Mouse (Mus musculus): ENCODE measurements at regions not wholly inside any gene's neighbourhood (a gene's known extent, or its start where the extent isn't known, plus 50 kb on each side); places are given as distances from the start of the nearest gene placed in this dataset.

- no peaks in the 10 kb centered on the region for H3K4me1 ChIP-seq (ENCODE audit: control insufficient read depth, insufficient read depth, low read length)
- H3K27ac ChIP-seq (ENCODE audit: low read length) = no peak overlapping the region
- no peak overlapping the region for H3K4me2 ChIP-seq (ENCODE audit: low read depth, low read length)
- H3K9ac ChIP-seq (ENCODE audit: low read depth, low read length) = no peak overlapping the region
- ATAC-seq = no peak
- no peak overlapping the region for H3K4me3 ChIP-seq (ENCODE audit: low read length)
- WGBS = 79% methylated on average over 3 of the region's 3 CpGs
- no peaks in the 10 kb centered on the region for H3K27me3 ChIP-seq (replicated peaks; ENCODE audit: control insufficient read depth, insufficient read depth, low read length)
- H3K9me3 ChIP-seq (ENCODE audit: control insufficient read depth, low read length) = no peaks in the 10 kb centered on the region
- no peaks in the 10 kb centered on the region for H3K36me3 ChIP-seq (ENCODE audit: control insufficient read depth, insufficient read depth, low read length)
Measured at GRCm38 (mm10) chr2:171812701-171813100, 230.6 kb downstream of the Cbln4 start.

GRCm38 (mm10) chr2:171805376-171805775 lies 237.9 kb downstream of the Cbln4 start:
- Histone ChIP-seq H3K4me3 (ENCODE audit: low read length) (no peak overlapping the region), H3K9me3 (ENCODE audit: control insufficient read depth, low read length) (no peaks in the 10 kb centered on the region), H3K36me3 (ENCODE audit: control insufficient read depth, insufficient read depth, low read length) (no peaks in the 10 kb centered on the region), H3K27ac (ENCODE audit: low read length) (no peak overlapping the region), H3K4me2 (ENCODE audit: low read depth, low read length) (no peak overlapping the region), H3K9ac (ENCODE audit: low read depth, low read length) (no peak overlapping the region), H3K27me3 (replicated peaks; ENCODE audit: control insufficient read depth, insufficient read depth, low read length) (no peaks in the 10 kb centered on the region), H3K4me1 (ENCODE audit: control insufficient read depth, insufficient read depth, low read length) (no peaks in the 10 kb centered on the region)
- WGBS = 59% methylated on average over 5 of the region's 5 CpGs
- no peak for ATAC-seq

DNA sequence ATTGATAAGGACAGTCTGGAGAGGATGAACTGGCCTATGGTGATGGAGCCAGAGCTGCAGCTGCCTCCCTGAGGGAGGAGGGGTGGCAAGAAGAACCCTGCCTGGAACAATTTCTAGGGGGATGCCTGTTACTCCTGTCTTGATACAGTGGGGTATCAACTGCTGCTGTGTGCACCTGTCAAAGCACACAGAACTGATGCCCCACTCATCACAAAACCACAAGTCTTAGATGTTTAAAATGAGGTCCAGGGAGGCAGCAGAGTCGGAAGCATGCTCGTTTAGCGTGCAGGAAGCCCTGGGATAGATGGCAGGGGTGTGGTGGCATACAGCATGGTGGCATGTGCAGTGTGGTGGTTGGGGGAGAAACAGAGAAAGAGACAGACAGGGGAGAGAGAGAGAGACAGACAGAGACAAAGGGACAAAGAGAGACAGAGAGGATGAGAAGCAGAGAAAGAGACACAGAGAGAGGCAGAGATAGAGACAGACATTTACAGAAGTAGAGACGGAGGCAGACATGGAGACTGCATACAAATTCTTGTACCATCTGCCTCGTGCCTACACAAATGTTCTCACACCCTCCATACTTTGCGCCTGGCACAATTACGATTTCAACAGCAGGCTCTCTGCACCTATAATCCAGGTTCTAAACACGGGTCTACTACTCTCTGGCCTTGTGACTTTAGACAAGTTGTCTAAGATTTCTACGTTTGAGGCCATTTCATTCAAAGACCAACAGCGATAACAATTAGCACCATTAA lies 242.6 kb downstream of the Cbln4 start:
- H3K9ac ChIP-seq (ENCODE audit: low read depth, low read length) = no peak overlapping the region

DNA sequence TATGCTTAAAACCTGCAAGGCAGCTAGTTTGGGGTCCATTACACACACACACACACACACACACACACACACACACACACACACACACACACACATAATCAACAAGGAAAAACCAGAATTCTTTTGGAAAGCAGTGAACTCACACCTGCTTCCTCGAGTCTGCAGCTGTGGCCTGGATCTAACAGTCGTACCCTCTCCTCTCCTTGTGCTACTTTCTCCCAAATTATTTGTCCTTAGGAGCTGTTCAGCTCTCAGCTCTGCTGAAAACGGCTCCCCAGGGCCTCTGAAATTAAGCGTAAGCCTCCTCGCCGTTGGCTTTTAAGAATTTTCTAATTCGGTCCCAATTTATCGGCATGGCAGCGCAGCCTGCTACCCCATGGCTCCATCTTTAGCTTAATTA lies 243.9 kb downstream of the Cbln4 start:
- Histone ChIP-seq H3K4me2 (ENCODE audit: low read depth, low read length) (no peak overlapping the region), H3K27me3 (replicated peaks; ENCODE audit: control insufficient read depth, insufficient read depth, low read length) (no peaks in the 10 kb centered on the region), H3K4me3 (ENCODE audit: low read length) (no peak overlapping the region), H3K36me3 (ENCODE audit: control insufficient read depth, insufficient read depth, low read length) (no peaks in the 10 kb centered on the region), H3K27ac (ENCODE audit: low read length) (no peak overlapping the region), H3K9me3 (ENCODE audit: control insufficient read depth, low read length) (no peaks in the 10 kb centered on the region), H3K9ac (ENCODE audit: low read depth, low read length) (no peak overlapping the region), H3K4me1 (ENCODE audit: control insufficient read depth, insufficient read depth, low read length) (no peaks in the 10 kb centered on the region)
- 61% methylated on average over 9 of the region's 9 CpGs for WGBS
- ATAC-seq = no peak

More for the DNA sequence above, 242.6 kb downstream of the Cbln4 start:
- no peaks in the 10 kb centered on the region for H3K9me3 ChIP-seq (ENCODE audit: control insufficient read depth, low read length)
- H3K27ac ChIP-seq (ENCODE audit: low read length) = no peak overlapping the region
- H3K4me3 ChIP-seq (ENCODE audit: low read length) = no peak overlapping the region
- no peaks in the 10 kb centered on the region for H3K27me3 ChIP-seq (replicated peaks; ENCODE audit: control insufficient read depth, insufficient read depth, low read length)
- no peaks in the 10 kb centered on the region for H3K4me1 ChIP-seq (ENCODE audit: control insufficient read depth, insufficient read depth, low read length)
- no peaks in the 10 kb centered on the region for H3K36me3 ChIP-seq (ENCODE audit: control insufficient read depth, insufficient read depth, low read length)
- WGBS = 79% methylated on average over 10 of the region's 10 CpGs
- H3K4me2 ChIP-seq (ENCODE audit: low read depth, low read length) = no peak overlapping the region
- ATAC-seq = no peak

DNA sequence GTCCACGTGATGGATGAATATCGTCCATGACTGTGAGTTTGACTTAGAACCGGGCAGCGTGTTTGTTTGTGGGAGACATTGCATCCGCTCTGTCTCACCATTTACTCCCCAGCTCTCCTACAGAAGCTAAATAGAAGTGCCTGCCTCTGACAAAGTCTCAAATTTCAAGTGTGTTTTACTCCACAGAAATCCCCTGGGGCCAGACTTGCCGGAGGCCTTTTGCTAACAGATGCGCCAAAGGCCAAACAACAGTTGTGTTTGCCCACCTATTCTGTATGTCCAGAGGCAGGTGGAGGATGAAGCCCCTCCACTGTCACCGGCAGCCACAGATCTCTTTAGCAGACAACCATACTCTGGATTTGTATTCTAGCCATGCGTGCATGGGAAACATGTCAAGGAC lies 252.6 kb downstream of the Cbln4 start:
- no peak overlapping the region for H3K27ac ChIP-seq (ENCODE audit: low read length)
- no peaks in the 10 kb centered on the region for H3K9me3 ChIP-seq (ENCODE audit: control insufficient read depth, low read length)
- 36% methylated on average over 9 of the region's 9 CpGs for WGBS
- H3K4me2 ChIP-seq (ENCODE audit: low read depth, low read length) = no peak overlapping the region
- H3K4me1 ChIP-seq (ENCODE audit: control insufficient read depth, insufficient read depth, low read length) = no peaks in the 10 kb centered on the region
- no peaks in the 10 kb centered on the region for H3K27me3 ChIP-seq (replicated peaks; ENCODE audit: control insufficient read depth, insufficient read depth, low read length)
- H3K36me3 ChIP-seq (ENCODE audit: control insufficient read depth, insufficient read depth, low read length) = no peaks in the 10 kb centered on the region
- no peak overlapping the region for H3K9ac ChIP-seq (ENCODE audit: low read depth, low read length)
- H3K4me3 ChIP-seq (ENCODE audit: low read length) = no peak overlapping the region
- no peak for ATAC-seq

DNA sequence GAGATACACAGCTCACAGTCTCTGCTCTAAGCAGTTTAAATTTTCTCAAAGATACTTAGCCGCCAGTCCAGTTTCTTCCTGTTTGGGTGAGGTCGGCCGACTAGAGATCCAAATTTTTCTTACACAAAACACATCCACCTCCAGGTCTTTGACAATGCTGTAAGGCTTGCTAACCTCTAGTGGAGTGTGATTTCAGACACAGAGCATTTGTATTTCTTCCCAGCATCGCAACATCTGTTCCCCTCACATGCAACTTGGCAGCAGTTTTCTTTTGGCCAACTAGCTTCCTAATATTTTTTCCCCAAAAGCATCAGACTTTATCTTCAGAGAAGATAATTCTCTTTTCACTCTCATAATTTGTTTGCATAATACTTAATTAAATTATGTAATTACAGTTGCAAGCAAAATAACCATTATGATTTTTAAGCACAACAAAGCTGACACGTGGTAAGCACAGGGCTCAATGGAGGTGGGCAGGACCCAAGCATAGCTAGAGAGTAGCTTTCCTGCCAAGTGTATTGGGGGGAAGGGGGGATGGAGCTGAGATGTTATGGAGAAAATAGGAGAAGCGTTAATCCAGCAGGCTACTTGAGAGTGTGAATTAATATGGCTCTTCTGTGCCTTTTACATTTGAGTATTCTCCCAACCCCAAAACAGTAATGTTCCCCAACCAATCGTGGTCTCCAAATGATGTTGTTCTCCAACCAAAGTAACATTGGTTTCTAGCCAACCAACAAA lies 276.9 kb downstream of the Cbln4 start:
- Histone ChIP-seq H3K36me3 (ENCODE audit: control insufficient read depth, insufficient read depth, low read length) (no peaks in the 10 kb centered on the region), H3K9ac (ENCODE audit: low read depth, low read length) (no peak overlapping the region), H3K4me1 (ENCODE audit: control insufficient read depth, insufficient read depth, low read length) (no peaks in the 10 kb centered on the region), H3K4me3 (ENCODE audit: low read length) (no peak overlapping the region), H3K27ac (ENCODE audit: low read length) (no peak overlapping the region), H3K4me2 (ENCODE audit: low read depth, low read length) (no peak overlapping the region), H3K27me3 (replicated peaks; ENCODE audit: control insufficient read depth, insufficient read depth, low read length) (no peaks in the 10 kb centered on the region), H3K9me3 (ENCODE audit: control insufficient read depth, low read length) (no peaks in the 10 kb centered on the region)
- ATAC-seq = no peak
- WGBS = 66% methylated on average over 7 of the region's 7 CpGs

DNA sequence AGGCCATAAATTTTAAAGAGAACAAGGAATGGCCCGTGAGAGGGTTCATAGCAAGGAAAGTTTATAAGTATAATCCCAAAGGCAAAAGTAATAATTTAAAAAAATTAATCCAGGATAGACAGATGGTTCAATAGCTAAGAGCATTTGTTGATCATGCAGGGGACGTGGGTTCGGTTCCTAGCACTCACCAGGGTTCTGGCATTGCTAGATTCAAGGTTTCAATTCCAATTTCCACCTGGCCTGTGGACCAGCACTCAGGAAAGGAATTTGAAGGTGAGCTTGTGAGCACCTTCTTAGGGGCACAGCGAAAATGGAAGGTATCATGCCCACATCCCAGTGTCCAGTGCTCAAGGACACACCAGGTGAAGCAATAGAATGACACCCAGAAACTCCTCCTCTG lies 278.2 kb downstream of the Cbln4 start:
- no peak for ATAC-seq
- H3K9me3 ChIP-seq (ENCODE audit: control insufficient read depth, low read length) = no peaks in the 10 kb centered on the region
- H3K9ac ChIP-seq (ENCODE audit: low read depth, low read length) = no peak overlapping the region
- H3K4me2 ChIP-seq (ENCODE audit: low read depth, low read length) = no peak overlapping the region
- no peaks in the 10 kb centered on the region for H3K36me3 ChIP-seq (ENCODE audit: control insufficient read depth, insufficient read depth, low read length)
- 81% methylated on average over 4 of the region's 4 CpGs for WGBS
- H3K27me3 ChIP-seq (replicated peaks; ENCODE audit: control insufficient read depth, insufficient read depth, low read length) = no peaks in the 10 kb centered on the region
- no peak overlapping the region for H3K27ac ChIP-seq (ENCODE audit: low read length)
- H3K4me1 ChIP-seq (ENCODE audit: control insufficient read depth, insufficient read depth, low read length) = no peaks in the 10 kb centered on the region
- H3K4me3 ChIP-seq (ENCODE audit: low read length) = no peak overlapping the region

DNA sequence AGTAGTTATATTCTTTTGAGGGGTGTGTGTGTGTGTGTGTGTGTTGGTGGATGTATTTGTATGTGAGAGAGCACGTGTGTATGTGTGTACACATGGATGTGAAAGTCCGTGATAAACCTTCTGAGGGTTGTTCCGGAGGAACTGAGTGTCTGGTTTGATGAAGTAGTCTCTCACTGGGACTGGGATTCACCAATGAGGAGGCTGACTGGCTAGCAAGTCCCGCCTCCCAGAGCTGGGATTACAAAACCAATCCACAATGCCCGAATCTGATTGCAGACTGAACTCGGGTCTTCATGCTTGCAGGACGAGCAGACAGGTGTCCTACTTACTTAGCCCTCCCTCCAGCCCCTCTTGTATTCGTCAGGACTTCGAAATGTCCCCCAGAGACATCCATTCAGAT lies 289.8 kb downstream of the Cbln4 start:
- 75% methylated on average over 9 of the region's 9 CpGs for WGBS
- Histone ChIP-seq H3K9me3 (ENCODE audit: control insufficient read depth, low read length) (no peaks in the 10 kb centered on the region), H3K36me3 (ENCODE audit: control insufficient read depth, insufficient read depth, low read length) (no peaks in the 10 kb centered on the region)

GRCm38 (mm10) chr2:171747162-171747561 lies 296.1 kb downstream of the Cbln4 start:
- H3K9me3 ChIP-seq (ENCODE audit: control insufficient read depth, low read length) = no peaks in the 10 kb centered on the region
- H3K4me1 ChIP-seq (ENCODE audit: control insufficient read depth, insufficient read depth, low read length) = no peaks in the 10 kb centered on the region
- WGBS = 50% methylated on average over 1 of the region's 1 CpGs
- ATAC-seq = no peak
- no peaks in the 10 kb centered on the region for H3K27me3 ChIP-seq (replicated peaks; ENCODE audit: control insufficient read depth, insufficient read depth, low read length)
- no peak overlapping the region for H3K27ac ChIP-seq (ENCODE audit: low read length)
- no peak overlapping the region for H3K4me3 ChIP-seq (ENCODE audit: low read length)
- no peak overlapping the region for H3K4me2 ChIP-seq (ENCODE audit: low read depth, low read length)
- no peak overlapping the region for H3K9ac ChIP-seq (ENCODE audit: low read depth, low read length)
- no peaks in the 10 kb centered on the region for H3K36me3 ChIP-seq (ENCODE audit: control insufficient read depth, insufficient read depth, low read length)

More for the DNA sequence above, 289.8 kb downstream of the Cbln4 start:
- no peak overlapping the region for H3K9ac ChIP-seq (ENCODE audit: low read depth, low read length)
- H3K4me3 ChIP-seq (ENCODE audit: low read length) = no peak overlapping the region
- H3K4me2 ChIP-seq (ENCODE audit: low read depth, low read length) = no peak overlapping the region
- H3K4me1 ChIP-seq (ENCODE audit: control insufficient read depth, insufficient read depth, low read length) = no peaks in the 10 kb centered on the region
- no peak overlapping the region for H3K27ac ChIP-seq (ENCODE audit: low read length)
- ATAC-seq = no peak
- H3K27me3 ChIP-seq (replicated peaks; ENCODE audit: control insufficient read depth, insufficient read depth, low read length) = no peaks in the 10 kb centered on the region

Data from intestine, embryonic 16.5 days (tissue).